Mouse (Mus musculus) heart, postnatal 10 days (tissue): ENCODE measurements at regions not wholly inside any gene's neighbourhood (a gene's known extent, or its start where the extent isn't known, plus 50 kb on each side); places are given as distances from the start of the nearest gene placed in this dataset.

ENCODE experiments used
- DNase-seq, 2 experiments: peaks; one replicate each; pipeline ENCODE4 v3.0.0; 2021
- intact Hi-C: fragments of 180-260 bp; cut with DNase I; formaldehyde crosslinking; loops from one replicate; pipeline ENCODE4 v1.15.1; 2025

GRCm38 (mm10) chr4:137216908-137217497 lies 60.3 kb upstream of the Wnt4 start:
- intact Hi-C loops = no loop called here
- DNase-seq = no peak

- intact Hi-C loops = no loop called here
- DNase-seq = peak; percentile 35 to 37
Measured at GRCm38 (mm10) chr4:137214573-137214972, 62.7 kb upstream of the Wnt4 start.

DNA sequence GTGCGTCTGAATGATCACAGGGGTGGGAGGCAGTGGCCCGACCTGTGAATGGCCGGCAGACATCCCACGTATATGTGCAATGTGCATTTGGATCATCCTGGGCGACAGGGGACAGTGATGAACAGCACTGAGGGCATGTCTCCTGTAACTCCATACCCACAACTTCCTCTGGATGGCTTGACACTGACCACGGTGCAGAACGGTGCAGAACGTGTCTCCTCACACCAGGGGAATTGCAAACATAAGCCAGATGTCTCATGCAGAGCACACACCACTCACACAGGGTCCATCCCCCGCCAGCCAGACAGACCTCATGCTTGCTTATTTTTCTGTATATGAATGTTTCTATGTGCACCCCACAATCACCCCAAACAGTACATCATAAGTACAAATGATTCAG lies 64.4 kb upstream of the Wnt4 start:
- no peak for DNase-seq

GRCm38 (mm10) chr4:137212106-137212505 lies 65.2 kb upstream of the Wnt4 start:
- DNase-seq = no peak
- intact Hi-C loops = no loop called here

More for the DNA sequence above, 64.4 kb upstream of the Wnt4 start:
- intact Hi-C loops = no loop called here

DNA sequence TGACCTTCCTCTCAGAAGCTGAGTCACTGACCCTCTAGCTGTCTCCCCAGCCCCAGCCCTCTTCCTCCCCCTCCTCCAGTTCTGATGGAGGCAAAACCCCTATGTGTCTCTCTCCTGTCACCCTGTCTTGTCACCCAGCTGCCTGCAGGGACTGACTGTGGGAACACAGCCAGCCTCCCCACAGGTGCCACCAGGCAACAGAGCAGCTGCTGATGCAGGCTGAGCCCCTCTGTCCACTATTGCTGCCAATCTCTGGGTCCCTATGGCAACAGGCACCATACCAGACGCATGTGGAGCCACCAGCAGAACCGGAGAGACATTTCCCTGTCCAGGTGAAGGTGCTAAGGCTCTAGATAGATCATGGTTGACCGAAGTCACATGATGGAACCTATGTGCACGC lies 66.0 kb upstream of the Wnt4 start:
- DNase-seq = no peak
- intact Hi-C loops = no loop called here

GRCm38 (mm10) chr4:137210525-137210924 lies 66.8 kb upstream of the Wnt4 start:
- intact Hi-C loops = no loop called here
- no peak for DNase-seq

- no peak for DNase-seq
- intact Hi-C loops = no loop called here
Measured at GRCm38 (mm10) chr4:137200968-137201367, 76.3 kb upstream of the Wnt4 start.

DNA sequence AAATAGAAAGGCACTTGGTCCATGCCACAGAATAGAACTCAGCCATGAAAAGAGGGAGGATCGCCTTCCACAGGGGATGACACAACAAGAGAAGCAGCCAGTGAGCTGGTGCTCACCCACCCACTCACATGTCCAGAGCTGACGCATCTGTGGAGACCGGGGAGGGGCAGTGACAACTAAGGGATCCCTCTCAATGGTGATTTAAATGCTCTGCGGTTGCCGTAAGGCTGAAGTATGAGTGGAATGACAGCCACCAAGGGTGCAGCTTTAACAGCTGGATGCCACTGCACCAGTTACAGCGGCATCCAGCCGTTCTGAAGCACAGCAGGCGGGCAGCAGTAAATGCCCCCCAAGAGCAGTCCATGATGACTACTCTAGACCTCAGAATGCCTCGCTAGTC lies 76.9 kb upstream of the Wnt4 start:
- no peak for DNase-seq
- intact Hi-C loops = no loop called here

DNA sequence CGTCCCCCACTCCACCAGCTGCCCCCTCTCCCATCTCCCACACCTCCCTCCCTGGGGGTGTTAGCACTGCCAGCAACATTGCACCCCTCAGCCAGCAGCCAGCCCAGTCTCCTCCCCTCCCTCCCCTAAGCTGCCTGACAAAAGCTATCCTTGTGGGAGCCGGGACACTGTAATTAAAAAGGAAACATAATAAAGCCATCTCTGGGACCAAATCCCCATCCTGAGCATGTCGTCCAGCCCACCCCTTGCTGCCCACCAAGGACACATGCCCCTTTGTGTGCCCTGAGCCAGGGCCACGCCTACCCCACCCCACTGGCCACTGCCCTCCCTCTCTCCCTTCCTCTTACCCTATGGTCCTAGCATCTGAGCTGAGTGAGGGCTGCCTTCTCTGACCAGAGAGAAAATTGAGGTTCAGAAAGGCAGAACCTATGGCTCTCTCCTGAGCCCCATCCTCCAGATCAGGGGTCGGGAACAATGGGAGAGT lies 80.8 kb upstream of the Wnt4 start:
- intact Hi-C loops = no loop called here
- no peak for DNase-seq

GRCm38 (mm10) chr4:137194106-137194505 lies 83.2 kb upstream of the Wnt4 start:
- intact Hi-C loops = no loop called here
- DNase-seq = no peak

DNA sequence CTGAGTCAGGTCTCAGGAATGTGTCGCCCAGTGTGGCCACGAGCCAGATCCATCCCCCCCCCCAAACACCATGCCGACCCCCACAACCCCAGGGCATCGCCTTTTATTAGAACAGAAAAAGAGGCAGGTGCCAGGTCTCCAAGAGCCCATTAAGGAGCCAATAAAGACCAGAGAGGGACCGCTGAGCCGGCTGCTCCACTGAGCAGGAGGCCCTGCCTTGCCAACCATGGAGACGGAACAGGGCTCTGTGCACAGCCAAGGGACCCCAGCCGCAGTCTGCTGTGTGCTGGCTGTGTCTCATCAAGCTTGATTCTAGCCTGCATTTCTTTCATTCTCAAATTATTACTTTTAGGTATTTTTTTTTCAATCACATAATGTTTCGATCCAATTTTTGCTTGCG lies 86.7 kb upstream of the Wnt4 start:
- no peak for DNase-seq
- intact Hi-C loops = no loop called here

DNA sequence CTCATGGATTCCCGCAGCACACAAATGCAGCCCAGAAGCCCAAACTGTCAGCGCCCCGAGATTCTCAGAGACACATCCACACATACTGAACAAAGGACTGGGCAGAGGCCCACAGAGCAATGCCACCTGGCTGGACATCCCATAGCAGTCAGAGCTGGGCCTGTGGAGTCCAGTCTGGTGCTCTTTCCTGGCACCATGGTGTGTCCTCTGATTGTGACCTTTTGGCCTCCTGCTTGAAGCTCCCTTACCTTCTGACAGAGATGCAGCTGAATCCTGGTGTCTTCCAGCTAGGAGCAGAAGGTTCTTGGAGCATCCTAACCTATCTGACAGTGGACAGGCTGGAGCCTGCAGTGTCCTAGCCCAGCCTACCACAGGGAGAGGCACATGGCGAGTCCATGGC lies 87.5 kb upstream of the Wnt4 start:
- DNase-seq = no peak
- intact Hi-C loops = no loop called here

GRCm38 (mm10) chr4:137189058-137189457 lies 88.2 kb upstream of the Wnt4 start:
- intact Hi-C loops = no loop called here
- peak; percentile 12 to 16 for DNase-seq

DNA sequence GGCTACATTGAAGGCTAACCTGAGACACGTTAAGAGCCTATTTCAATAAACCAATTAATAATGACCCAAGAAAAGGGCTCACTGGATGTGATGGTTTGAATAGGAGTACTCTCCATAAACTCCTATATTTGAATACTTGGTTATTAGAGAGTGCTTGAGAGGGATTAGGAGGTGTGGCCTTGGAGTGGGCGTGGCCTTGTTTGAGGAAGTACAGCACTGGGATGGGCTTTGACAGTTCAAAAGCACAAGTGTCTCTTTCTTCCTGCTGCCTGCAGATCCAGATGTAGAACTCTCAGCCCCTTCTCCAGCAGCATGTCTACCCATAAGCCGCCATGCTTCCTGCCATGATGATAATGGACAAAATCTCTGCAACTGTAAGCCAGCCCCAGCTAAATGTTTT lies 89.7 kb upstream of the Wnt4 start:
- no peak for DNase-seq
- intact Hi-C loops = no loop called here

DNA sequence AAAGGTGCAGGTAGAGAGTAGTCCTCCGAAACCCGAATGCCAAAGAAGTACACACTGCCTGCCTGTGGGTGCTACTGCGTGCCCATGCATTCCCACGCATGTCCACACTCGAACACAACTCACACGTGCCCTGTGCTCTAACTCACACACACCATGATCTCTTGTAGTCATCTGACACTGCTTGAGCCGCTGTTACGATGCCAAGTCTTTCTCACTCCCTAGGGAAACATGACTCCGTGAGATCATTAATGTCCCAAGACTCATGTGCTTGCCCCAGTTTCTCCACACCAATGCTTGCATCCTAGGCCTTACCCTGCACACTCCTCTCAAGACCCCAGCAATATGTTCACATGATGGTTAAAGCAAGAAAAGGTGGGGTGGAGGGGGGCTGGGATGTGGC lies 90.2 kb upstream of the Wnt4 start:
- intact Hi-C loops = no loop called here
- DNase-seq = no peak

DNA sequence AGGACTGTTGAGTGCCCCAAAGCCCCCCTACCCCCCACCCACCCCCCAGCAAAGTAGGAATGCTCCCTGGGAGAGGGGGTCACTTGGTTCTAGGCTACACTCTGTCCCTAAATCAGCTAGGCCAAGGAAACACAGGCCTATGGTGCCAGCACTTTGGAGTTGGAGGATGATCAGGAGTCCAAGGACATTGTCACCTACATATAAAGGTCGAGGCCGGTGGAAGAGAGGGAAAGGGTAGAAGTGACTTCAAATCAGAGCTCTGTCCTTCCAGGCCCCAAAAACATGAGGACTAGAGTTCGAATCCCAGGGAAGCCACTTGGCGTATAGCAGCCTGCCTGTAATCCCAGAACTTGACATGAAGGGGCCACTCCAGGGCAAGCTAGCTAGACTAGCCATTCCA lies 92.3 kb upstream of the Wnt4 start:
- DNase-seq = no peak
- intact Hi-C loops = no loop called here

GRCm38 (mm10) chr4:137183181-137183850 lies 94.0 kb upstream of the Wnt4 start:
- intact Hi-C loops = no loop called here
- peak in 1 of 2 experiments; percentile 21 for DNase-seq

DNA sequence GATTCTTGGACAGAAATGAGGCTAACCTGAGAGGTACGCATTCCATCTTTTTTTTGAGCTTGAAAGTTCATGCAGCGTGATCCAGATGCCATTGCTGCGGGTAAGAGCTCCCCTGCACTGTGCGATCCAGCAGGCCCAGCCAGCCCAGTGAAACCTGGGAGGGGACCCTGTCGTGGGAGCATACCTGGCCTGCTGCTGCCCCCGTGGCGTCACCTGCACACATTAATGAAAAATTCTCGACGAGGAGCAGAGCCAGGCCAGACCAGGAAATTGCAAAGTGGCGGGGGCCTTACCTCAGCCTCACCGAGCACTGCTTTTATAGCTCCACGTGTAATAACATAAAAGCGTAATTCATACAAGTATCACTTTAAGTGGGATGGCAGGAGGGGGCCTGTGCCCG lies 94.7 kb upstream of the Wnt4 start:
- intact Hi-C loops = no loop called here
- DNase-seq = no peak

- intact Hi-C loops = no loop called here
- no peak for DNase-seq
Measured at GRCm38 (mm10) chr4:137181252-137181651, 96.0 kb upstream of the Wnt4 start.

- DNase-seq = no peak
- intact Hi-C loops = no loop called here
Measured at GRCm38 (mm10) chr4:137180083-137180482, 97.2 kb upstream of the Wnt4 start.

DNA sequence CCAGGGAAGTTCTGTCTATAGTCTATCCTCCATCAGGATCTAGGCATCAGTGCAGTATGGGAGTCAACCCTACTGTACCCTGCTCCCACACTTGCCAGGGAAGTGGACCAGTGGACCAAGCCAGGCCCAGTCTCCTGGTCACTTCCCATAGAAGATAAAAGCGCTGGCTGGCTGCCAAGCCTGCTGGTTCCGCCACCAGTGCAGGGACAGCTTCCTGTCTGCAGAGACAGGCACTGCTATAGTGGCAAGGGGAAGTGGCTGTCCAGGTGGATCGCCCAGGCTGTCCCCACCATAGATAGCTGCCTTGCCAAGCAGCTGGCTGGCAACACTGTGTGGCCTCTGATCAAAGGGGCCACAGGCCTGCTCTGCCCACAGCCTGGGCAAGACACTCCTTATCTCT lies 98.5 kb upstream of the Wnt4 start:
- peak; percentile 24 to 55 for DNase-seq
- intact Hi-C loops = loop anchor here (10.0 kb wide), 1 partner anchor 236 kb away; no protein-coding TSS in a partner anchor

DNA sequence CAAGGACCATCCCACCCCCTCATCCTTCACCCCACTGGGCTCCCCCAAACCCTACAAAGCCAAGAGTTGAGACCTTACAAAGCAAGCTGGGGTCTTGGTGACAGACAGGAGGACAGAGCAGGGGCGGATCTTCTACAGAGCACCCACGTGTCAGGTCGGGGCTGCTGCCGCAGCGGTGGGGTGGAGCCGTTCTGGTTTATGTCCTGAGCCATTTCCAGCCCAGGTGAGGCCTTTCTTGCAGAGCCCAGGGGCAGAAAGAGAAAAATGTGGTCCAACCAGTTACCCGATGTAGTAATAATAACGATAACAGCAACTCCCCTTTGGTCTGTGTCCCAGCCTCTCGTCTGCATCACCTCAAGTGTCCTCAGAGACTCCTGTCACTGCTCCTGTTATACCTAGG lies 112.4 kb upstream of the Wnt4 start:
- intact Hi-C loops = loop anchor here (1.0 to 2.0 kb wide), 2 partner anchors 122 to 143 kb away; no protein-coding TSS in a partner anchor
- no peak for DNase-seq
